Mouse (Mus musculus) testis, adult 2 months (tissue): Measurements from ENCODE around the gene Myo1c.
"Not testable (repeated sequence)": the region's sequence is repeated elsewhere in the genome, so short reads cannot be mapped to it uniquely, and the experiment has no call there.

ENCODE experiments used
- CTCF ChIP-seq: fragments of 200-500 bp; IDR thresholded peaks from 2 replicates; pipeline ENCODE4 v1.5.1; 2012; ENCODE audit warnings: low read depth, mild to moderate bottlenecking, inconsistent platforms, low read length, moderate library complexity; ENCODE audit not compliant: control insufficient read depth, insufficient read depth, insufficient replicate concordance
- POLR2A ChIP-seq: fragments of 200-500 bp; IDR thresholded peaks from 2 replicates; pipeline ENCODE4 v1.6.1; 2012; ENCODE audit warnings: low read depth, mild to moderate bottlenecking, inconsistent platforms, low read length, moderate library complexity; ENCODE audit not compliant: control insufficient read depth

- not testable (repeated sequence) for TF ChIP-seq CTCF, POLR2A
Measured at GRCm38 (mm10) chr11:75697464-75697863, 47.2 kb downstream of the Myo1c start.
